Mouse (Mus musculus): ENCODE data around the gene Gm3854.

GRCm38 (mm10) chr7:6361756-6362155 lies 18.2 kb downstream of the Gm3854 start:
- TF ChIP-seq CTCF (IDR thresholded peaks at IDR 0.05; ENCODE audit: borderline replicate concordance, control insufficient read depth, extremely low read depth, insufficient read depth, low read length, poor library complexity) (no peak), POLR2A (IDR thresholded peaks at IDR 0.05; ENCODE audit: control insufficient read depth, extremely low read depth, insufficient read depth, low read length, poor library complexity) (no peak)
